ENCODE assay signal across 40 mouse cellular contexts in the genomic region with DNA sequence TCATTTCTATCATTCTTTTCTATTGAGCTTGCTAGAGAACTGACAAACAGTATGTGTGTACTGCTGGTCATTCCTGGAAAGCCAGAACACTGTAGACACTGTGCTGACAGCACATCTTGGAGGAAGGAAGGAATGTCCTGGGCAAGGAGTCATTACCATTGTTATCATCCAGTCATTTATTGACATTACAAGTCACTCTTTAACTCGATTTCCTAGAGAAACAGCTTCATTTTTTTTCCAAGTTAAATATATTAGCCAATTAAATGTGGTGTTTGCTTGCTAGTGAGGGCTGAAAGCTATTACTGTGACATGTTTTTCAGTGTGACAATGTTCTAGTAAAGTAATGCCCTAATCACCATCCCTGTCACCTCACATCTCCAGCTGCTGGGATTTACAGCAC. TPM values are rescaled to one million over a fixed set of nuclear protein-coding genes. Genes with fewer than 3 reads are reported as not detected.
DNase-seq lines count a peak whose midpoint lies in the region; ATAC-seq lines count a peak whose summit lies in the region.
"Had no signal": no experiment of that assay in that cellular context is flagged by ENCODE, and none has a peak within 500 bp of the region (broad histone marks: within the 10 kb centered on the region; RNA-seq: fewer than 3 reads in every experiment).

No protein-coding gene starts in this region.

- H3K4me3 ChIP-seq in intestine, embryonic 14.5 days (ENCODE audit: low read depth, low read length), result no peak overlapping the region
- H3K4me3 ChIP-seq in liver, embryonic 15.5 days (replicated peaks), result no peak overlapping the region
- H3K4me3 ChIP-seq: embryonic facial prominence, embryonic 13.5 days; erythroblast, embryonic 14.5 days; heart, embryonic 12.5 days; hindbrain, embryonic 10.5 days; limb, embryonic 10.5 days; limb, embryonic 15.5 days; stomach, embryonic 15.5 days had no signal

- WGBS in intestine, embryonic 14.5 days, result 24% methylated on average over 1 of the region's 1 CpGs
- WGBS in liver, embryonic 15.5 days (ENCODE audit: insufficient replicate concordance), result 9% methylated on average over 1 of the region's 1 CpGs

- H3K27me3 ChIP-seq in intestine, embryonic 14.5 days (replicated peaks; ENCODE audit: control insufficient read depth, insufficient read depth, low read length), result no peaks in the 10 kb centered on the region
- H3K27me3 ChIP-seq in liver, embryonic 15.5 days, result no peaks in the 10 kb centered on the region
- H3K27me3 ChIP-seq: CH12.LX; embryonic facial prominence, embryonic 13.5 days; heart, embryonic 12.5 days; limb, embryonic 15.5 days; stomach, embryonic 15.5 days had no signal

- no peaks in the 10 kb centered on the region for H3K4me1 ChIP-seq in intestine, embryonic 14.5 days (replicated peaks; ENCODE audit: control insufficient read depth, insufficient read depth, low read length)
- peaks cover 54% of the 10 kb centered on the region for H3K4me1 ChIP-seq in liver, embryonic 15.5 days (replicated peaks)
- H3K4me1 ChIP-seq: embryonic facial prominence, embryonic 13.5 days; hindbrain, embryonic 10.5 days; limb, embryonic 10.5 days; limb, embryonic 15.5 days; stomach, embryonic 15.5 days had no signal

- 0 out of 2 replicates have a peak, but pooled peaks have one; percentile 55 for ATAC-seq in intestine, embryonic 14.5 days (replicated peaks; ENCODE audit: low FRiP score, low TSS enrichment, low read depth)
- no peak for ATAC-seq in liver, embryonic 15.5 days (ENCODE audit: insufficient read depth)
- no peak for ATAC-seq in granulocyte monocyte progenitor cell, adult 5-6 weeks (replicated peaks; ENCODE audit: poor library complexity, severe bottlenecking)
- ATAC-seq: activated CD4-positive, CD25-positive, alpha-beta regulatory T cell, adult 4 months; forebrain, postnatal 0 days; hindbrain, embryonic 16.5 days; midbrain, embryonic 16.5 days had no signal

- H3K9ac ChIP-seq in intestine, embryonic 14.5 days (ENCODE audit: low read length), result no peak overlapping the region
- H3K9ac ChIP-seq in liver, embryonic 15.5 days, result no peak overlapping the region
- H3K9ac ChIP-seq: embryonic facial prominence, embryonic 13.5 days; forebrain, postnatal 0 days; heart, embryonic 12.5 days; limb, embryonic 15.5 days; lung, embryonic 14.5 days; stomach, embryonic 15.5 days had no signal

- no peak overlapping the region for H3K27ac ChIP-seq in intestine, embryonic 14.5 days (ENCODE audit: low read depth)
- 0 out of 2 replicates have a peak overlapping the region, but pooled peaks have one; percentile 51 for H3K27ac ChIP-seq in liver, embryonic 15.5 days (replicated peaks)
- H3K27ac ChIP-seq: embryonic facial prominence, embryonic 13.5 days; hindbrain, embryonic 10.5 days; limb, embryonic 10.5 days; limb, embryonic 15.5 days; stomach, embryonic 15.5 days had no signal

- H3K4me2 ChIP-seq in intestine, embryonic 14.5 days (ENCODE audit: low read length), result no peak overlapping the region
- no peak overlapping the region for H3K4me2 ChIP-seq in liver, embryonic 15.5 days
- H3K4me2 ChIP-seq: embryonic facial prominence, embryonic 13.5 days; heart, embryonic 12.5 days; limb, embryonic 15.5 days; lung, embryonic 14.5 days; midbrain, embryonic 11.5 days; stomach, embryonic 15.5 days had no signal

- peak; percentile 38 for DNase-seq in adrenal gland, adult 2 months
- no peak for DNase-seq in adrenal gland, postnatal 25 days
- DNase-seq in kidney, adult 9 months, result peak; percentile 58
- DNase-seq in kidney, postnatal 14 days, result no peak
- DNase-seq in intestine, embryonic 14.5 days (ENCODE audit: low spot score), result no peak
- DNase-seq in frontal cortex, postnatal 36 days (ENCODE audit: low spot score in 2 of 2), result no peak
- DNase-seq: cerebellum, adult 11-12 months; cerebellum, postnatal 10 days; forebrain, postnatal 0 days; gastrocnemius, postnatal 14 days; heart, postnatal 10 days; kidney, adult 18-20 months; layer of hippocampus, postnatal 36 days; lung, embryonic 14.5 days; right cerebral cortex, postnatal 25 days; thymus, postnatal 14 days had no signal

- H3K36me3 ChIP-seq in intestine, embryonic 14.5 days (ENCODE audit: control insufficient read depth, insufficient read depth, low read length), result no peaks in the 10 kb centered on the region
- no peaks in the 10 kb centered on the region for H3K36me3 ChIP-seq in liver, embryonic 15.5 days (replicated peaks)
- H3K36me3 ChIP-seq: embryonic facial prominence, embryonic 13.5 days; heart, embryonic 12.5 days; hindbrain, embryonic 10.5 days; limb, embryonic 10.5 days; limb, embryonic 15.5 days; stomach, embryonic 15.5 days had no signal

- no peaks in the 10 kb centered on the region for H3K9me3 ChIP-seq in intestine, embryonic 14.5 days (ENCODE audit: control insufficient read depth, low read length)
- no peaks in the 10 kb centered on the region for H3K9me3 ChIP-seq in liver, embryonic 15.5 days (replicated peaks)
- H3K9me3 ChIP-seq: embryonic facial prominence, embryonic 13.5 days; heart, embryonic 12.5 days; hindbrain, embryonic 10.5 days; limb, embryonic 10.5 days; limb, embryonic 15.5 days; stomach, embryonic 15.5 days had no signal

RNA-seq across cellular contexts. Expression of a gene that starts 5.9 kb away (rescaled TPM):
- total RNA-seq in adrenal gland, adult 2 months (2021), result over 10,000 TPM; 12,384 to 13,319 TPM
- 2,936 and 3,465 TPM in 2 replicates for polyA plus RNA-seq in adrenal gland, adult 2 months (2012; rRNA removed)
- total RNA-seq in adrenal gland, postnatal 25 days (2021), result 14,240 and 17,479 TPM in 2 replicates
- polyA plus RNA-seq in intestine, embryonic 14.5 days (2014; fragmentation: Nextera tagmentation; extraction: Ambion mirVana), result 0.15 and 0.17 TPM in 2 replicates
- polyA plus RNA-seq in liver, embryonic 15.5 days (2015; fragmentation: Nextera tagmentation; extraction: Ambion mirVana), result 25.6 and 31.3 TPM in 2 replicates
- total RNA-seq in granulocyte monocyte progenitor cell, adult 5-6 weeks (2014; fragmentation: Nextera tagmentation), result not detected in 2 replicates
- not detected in 2 replicates for total RNA-seq in granulocyte monocyte progenitor cell, adult 5-6 weeks (2017)
- total RNA-seq: CH12.LX; common myeloid progenitor, adult 5-6 weeks; forebrain, postnatal 0 days; gastrocnemius, postnatal 14 days; heart, postnatal 10 days; layer of hippocampus, postnatal 36 days; left cerebral cortex, postnatal 10 days; megakaryocyte, adult 5-6 weeks; neutrophil, adult 5-6 weeks had no signal
- polyA plus RNA-seq: activated CD4-positive, CD25-positive, alpha-beta regulatory T cell, adult 4 months; C2C12; embryonic facial prominence, embryonic 13.5 days; forebrain, postnatal 0 days; hindbrain, embryonic 16.5 days; large intestine, adult 2 months; limb, embryonic 15.5 days; lung, embryonic 14.5 days; midbrain, embryonic 16.5 days had no signal

RNA-seq across cellular contexts. Expression of a gene that starts 39.4 kb away (rescaled TPM):
- 100 to 1,000 TPM; 211 to 479 TPM for total RNA-seq in adrenal gland, adult 2 months (2021)
- polyA plus RNA-seq in adrenal gland, adult 2 months (2012; rRNA removed), result 8.8 and 10.9 TPM in 2 replicates
- 223 and 290 TPM in 2 replicates for total RNA-seq in adrenal gland, postnatal 25 days (2021)
- polyA plus RNA-seq in intestine, embryonic 14.5 days (2014; fragmentation: Nextera tagmentation; extraction: Ambion mirVana), result 3.7 and 6.0 TPM in 2 replicates
- polyA plus RNA-seq in liver, embryonic 15.5 days (2015; fragmentation: Nextera tagmentation; extraction: Ambion mirVana), result 10.9 and 14.4 TPM in 2 replicates
- total RNA-seq in granulocyte monocyte progenitor cell, adult 5-6 weeks (2014; fragmentation: Nextera tagmentation), result not detected in 2 replicates
- total RNA-seq in granulocyte monocyte progenitor cell, adult 5-6 weeks (2017), result not detected in 2 replicates
- total RNA-seq: CH12.LX; common myeloid progenitor, adult 5-6 weeks; ES-E14; forebrain, postnatal 0 days; gastrocnemius, postnatal 14 days; heart, postnatal 10 days; layer of hippocampus, postnatal 36 days; left cerebral cortex, postnatal 10 days; megakaryocyte, adult 5-6 weeks; neutrophil, adult 5-6 weeks had no signal
- polyA plus RNA-seq: activated CD4-positive, CD25-positive, alpha-beta regulatory T cell, adult 4 months; C2C12; embryonic facial prominence, embryonic 13.5 days; erythroblast, embryonic 14.5 days; forebrain, embryonic 11.5 days; forebrain, postnatal 0 days; hindbrain, embryonic 10.5 days; hindbrain, embryonic 16.5 days; limb, embryonic 10.5 days; limb, embryonic 15.5 days; lung, embryonic 14.5 days; midbrain, embryonic 11.5 days; midbrain, embryonic 16.5 days; neural tube, embryonic 11.5 days had no signal

RNA-seq across cellular contexts. Expression of a gene that starts 39.4 kb away (rescaled TPM):
- 100 to 1,000 TPM in 1 of 2 experiments, 10 to 100 TPM in 1; 75.9 to 236 TPM for total RNA-seq in adrenal gland, adult 2 months (2021)
- polyA plus RNA-seq in adrenal gland, adult 2 months (2012; rRNA removed), result 25.3 and 27.1 TPM in 2 replicates
- total RNA-seq in adrenal gland, postnatal 25 days (2021), result 59.2 and 81.2 TPM in 2 replicates
- 1.1 and 1.3 TPM in 2 replicates for polyA plus RNA-seq in intestine, embryonic 14.5 days (2014; fragmentation: Nextera tagmentation; extraction: Ambion mirVana)
- 4.4 and 6.2 TPM in 2 replicates for polyA plus RNA-seq in liver, embryonic 15.5 days (2015; fragmentation: Nextera tagmentation; extraction: Ambion mirVana)
- not detected in 2 replicates for total RNA-seq in granulocyte monocyte progenitor cell, adult 5-6 weeks (2014; fragmentation: Nextera tagmentation)
- not detected in 2 replicates for total RNA-seq in granulocyte monocyte progenitor cell, adult 5-6 weeks (2017)
- total RNA-seq: CH12.LX; common myeloid progenitor, adult 5-6 weeks; ES-E14; forebrain, postnatal 0 days; gastrocnemius, postnatal 14 days; heart, postnatal 10 days; layer of hippocampus, postnatal 36 days; left cerebral cortex, postnatal 10 days; megakaryocyte, adult 5-6 weeks; neutrophil, adult 5-6 weeks had no signal
- polyA plus RNA-seq: activated CD4-positive, CD25-positive, alpha-beta regulatory T cell, adult 4 months; C2C12; large intestine, adult 2 months; urinary bladder, adult 2 months had no signal

Comparison
In these comparisons a context has a peak if more than half of its experiments do, and no peak if none do; other contexts are left out.
1. DNase-seq: peak in adrenal gland, adult 2 months (single experiment) and kidney, adult 9 months (single experiment); none in adrenal gland, postnatal 25 days (single experiment), kidney, postnatal 14 days (single experiment), intestine, embryonic 14.5 days (single experiment) and frontal cortex, postnatal 36 days (0 of 2).
2. RNA of a gene that starts 5.9 kb away (total RNA-seq): 14,240 to 17,479 TPM in adrenal gland, postnatal 25 days and 12,384 to 13,319 TPM in adrenal gland, adult 2 months; not detected in granulocyte monocyte progenitor cell, adult 5-6 weeks; every median in the first group is over 1,000 times any median in the second.
3. RNA of a gene that starts 39.4 kb away (total RNA-seq): 211 to 479 TPM in adrenal gland, adult 2 months and 223 to 290 TPM in adrenal gland, postnatal 25 days; not detected in granulocyte monocyte progenitor cell, adult 5-6 weeks; every median in the first group is over 100 times any median in the second.
4. RNA of a gene that starts 39.4 kb away (total RNA-seq): 75.9 to 236 TPM in adrenal gland, adult 2 months and 59.2 to 81.2 TPM in adrenal gland, postnatal 25 days; not detected in granulocyte monocyte progenitor cell, adult 5-6 weeks; every median in the first group is over 10 times any median in the second.